Mouse (Mus musculus) testis, postnatal 10 days (tissue): ENCODE data around the gene Syt7.
A peak's percentile ranks its signal among the peaks of the same experiment; 100 is the strongest.

Experiments used
- DNase-seq: peaks from one replicate; pipeline ENCODE4 v3.0.0; 2021; ENCODE audit warnings: low spot score

The Syt7 gene

GRCm38 (mm10) chr19:10459907-10460306, 71.0 kb downstream of the Syt7 start:
- no peak for DNase-seq

GRCm38 (mm10) chr19:10461584-10461983, 72.7 kb downstream of the Syt7 start:
- no peak for DNase-seq

GRCm38 (mm10) chr19:10464427-10464826, 75.5 kb downstream of the Syt7 start:
- no peak for DNase-seq

- DNase-seq = no peak
Observed at GRCm38 (mm10) chr19:10469171-10469658, 80.3 kb downstream of the Syt7 start.

GRCm38 (mm10) chr19:10472958-10473357, 84.1 kb downstream of the Syt7 start:
- no peak for DNase-seq

DNA sequence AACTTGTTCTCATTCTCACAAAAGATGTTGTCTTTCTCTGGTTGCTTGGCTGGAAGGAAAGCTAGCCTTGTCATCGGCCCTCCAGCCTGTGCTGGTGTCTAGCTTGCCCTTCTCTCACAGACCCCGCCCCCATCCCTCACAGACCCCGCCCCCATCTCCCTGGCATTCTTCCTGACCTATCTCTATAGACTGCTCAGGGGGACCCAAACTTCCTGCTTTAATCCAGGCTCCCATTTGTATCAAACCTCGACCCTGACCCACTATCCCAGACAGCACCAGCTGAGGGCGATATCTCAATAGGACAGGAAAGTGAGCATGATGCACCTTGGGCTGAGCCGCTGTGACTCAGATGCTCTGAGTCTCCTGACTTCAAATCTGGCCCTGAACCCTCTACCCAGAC, 84.9 kb downstream of the Syt7 start:
- DNase-seq = no peak

DNA sequence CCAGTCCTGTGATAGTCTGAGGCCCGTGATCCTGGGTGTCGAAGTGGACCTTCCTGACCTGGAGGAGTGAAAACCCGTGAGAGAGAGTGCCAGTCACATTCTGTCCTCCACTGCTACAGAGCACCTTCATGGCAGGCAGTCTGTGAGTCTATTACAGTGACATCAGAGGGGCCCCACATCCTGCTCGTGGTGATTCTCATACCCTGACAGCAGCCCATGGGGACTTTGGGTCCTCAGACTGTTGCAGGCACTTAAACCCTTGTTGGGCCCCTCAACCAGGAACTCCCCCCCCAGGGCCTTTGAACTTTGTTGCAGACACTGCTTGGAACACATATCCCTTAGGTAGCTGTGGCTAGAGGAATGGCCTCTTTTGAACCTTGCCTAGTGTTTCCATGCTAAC, 90.7 kb downstream of the Syt7 start:
- no peak for DNase-seq

DNA sequence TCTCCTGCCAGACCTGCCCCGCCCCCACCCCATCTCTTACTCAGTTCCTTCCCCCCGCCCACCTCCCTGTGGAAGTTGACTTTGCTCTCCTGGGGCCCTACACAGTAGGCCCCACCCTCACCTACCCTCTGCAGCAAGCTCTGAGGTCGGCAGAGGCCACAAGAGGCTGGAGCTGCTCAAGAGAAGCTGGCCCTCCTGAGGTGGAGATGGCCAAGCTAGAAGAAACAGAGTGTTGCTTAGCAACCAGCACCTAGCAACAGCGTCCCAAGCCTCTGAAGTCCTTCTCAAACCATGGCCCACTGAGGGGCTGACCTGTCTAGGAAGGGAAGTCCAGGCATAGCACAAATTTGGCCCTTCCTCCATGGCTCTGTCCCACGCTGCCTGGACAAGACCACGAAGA, 93.8 kb downstream of the Syt7 start, which contains the start of gene Ppp1r32:
TSS of gene Ppp1r32 (minus strand) at position 226 of the 400 bp plus-strand sequence.
- peak; percentile 57 for DNase-seq

GRCm38 (mm10) chr19:10486264-10486738, 97.4 kb downstream of the Syt7 start:
- no peak for DNase-seq

DNA sequence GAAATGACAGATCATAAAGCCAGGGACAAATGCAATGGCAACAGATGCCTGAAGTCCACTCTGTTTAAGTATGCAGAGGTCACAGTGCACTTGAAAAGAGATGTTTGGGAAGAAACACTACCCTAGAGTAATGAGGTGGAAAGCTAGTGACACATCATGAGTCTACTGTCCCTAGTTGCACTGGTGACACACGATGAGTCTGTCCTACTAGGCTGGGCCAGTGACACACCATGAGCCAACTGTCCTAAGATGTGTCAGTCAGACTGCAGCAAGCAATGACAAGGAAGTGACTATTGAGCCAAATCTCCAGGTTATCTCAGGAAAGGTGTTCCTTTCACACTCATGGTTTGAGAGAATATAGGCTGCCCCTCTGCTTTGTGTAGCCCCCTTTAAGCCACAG, 106.8 kb downstream of the Syt7 start:
- no peak for DNase-seq

GRCm38 (mm10) chr19:10496976-10497375, 108.1 kb downstream of the Syt7 start:
- no peak for DNase-seq

DNA sequence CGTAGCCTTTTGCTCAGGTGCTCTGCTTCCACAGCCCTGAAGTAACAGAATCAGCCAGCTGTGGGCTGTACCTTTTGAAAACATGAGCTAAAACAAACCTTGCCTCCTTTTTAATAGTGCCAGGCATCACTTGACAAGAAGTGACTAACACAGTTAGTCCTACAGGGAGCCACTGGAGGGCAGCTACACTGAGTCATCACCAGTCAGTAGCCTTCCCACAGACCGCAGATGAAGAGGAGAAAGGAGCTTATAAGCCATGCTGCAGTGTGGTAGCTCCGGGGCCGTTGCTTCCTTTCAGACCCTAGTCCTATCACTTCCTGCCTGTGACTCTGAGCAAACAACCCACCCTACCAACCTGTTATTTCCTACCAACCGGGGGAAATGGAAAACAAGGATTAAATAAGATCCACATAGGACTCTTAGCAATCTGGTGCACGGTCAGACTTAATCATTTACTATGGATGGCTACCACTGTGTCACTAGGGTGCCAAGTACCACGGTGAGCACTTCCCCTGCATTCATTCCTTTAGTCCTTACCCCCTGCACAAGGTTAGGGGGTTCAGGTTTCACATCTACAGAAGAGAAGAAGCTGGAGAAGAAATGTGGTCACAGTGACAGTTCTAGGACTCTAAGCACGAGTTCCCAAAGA, 108.7 kb downstream of the Syt7 start:
- no peak for DNase-seq

GRCm38 (mm10) chr19:10500581-10500980, 111.7 kb downstream of the Syt7 start:
- no peak for DNase-seq

GRCm38 (mm10) chr19:10502571-10502970, 113.7 kb downstream of the Syt7 start:
- no peak for DNase-seq
